Comparison of ENCODE assay signal across 8 mouse cellular contexts in the genomic region with DNA sequence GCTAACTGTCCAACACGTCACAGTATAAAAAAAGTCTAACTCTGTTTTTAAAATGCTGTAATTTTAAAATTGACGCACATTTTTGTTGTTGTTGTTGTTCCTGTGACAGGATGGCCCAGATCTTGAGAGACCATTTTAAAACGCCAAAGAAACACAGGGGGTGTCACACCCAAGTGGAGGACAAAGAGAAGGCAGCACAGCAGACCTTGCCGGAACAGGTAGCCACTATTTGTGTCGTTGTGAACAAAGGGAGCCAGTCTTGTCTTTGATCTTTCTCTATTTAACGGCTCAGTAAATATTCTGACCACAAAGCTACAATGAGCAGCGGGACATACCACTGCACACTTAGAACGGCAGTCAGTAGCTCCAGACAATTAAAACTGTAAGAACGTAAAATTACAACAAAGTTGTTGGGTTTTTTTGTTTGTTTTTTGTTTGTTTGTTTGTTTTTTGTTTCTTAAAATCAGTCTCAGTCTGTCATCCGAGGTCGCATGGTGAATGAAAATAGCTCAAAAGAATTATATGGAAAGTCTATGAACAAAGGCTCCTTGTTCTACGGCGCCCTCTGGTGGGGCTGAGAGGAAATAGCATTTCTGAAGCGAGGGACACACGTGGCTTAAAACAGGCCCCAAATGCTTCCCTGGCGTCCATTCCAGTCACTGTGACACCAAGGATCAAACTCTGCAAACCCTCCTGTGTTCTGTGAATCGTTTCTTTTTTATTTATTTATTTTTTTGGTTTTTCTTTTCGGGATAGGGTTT. TPM values are rescaled to one million over a fixed set of nuclear protein-coding genes. Genes with fewer than 3 reads are reported as not detected.
A peak's percentile ranks its signal among the peaks of the same experiment; 100 is the strongest.
DNase-seq lines count a peak whose midpoint lies in the region; ATAC-seq and TF ChIP-seq lines count a peak whose summit lies in the region.

No protein-coding gene starts in this region.

- peak overlapping the region; percentile 71 for H3K4me2 ChIP-seq in CH12.LX (ENCODE audit: insufficient read depth, low read depth, poor library complexity, severe bottlenecking)
- H3K4me2 ChIP-seq in forebrain, embryonic 14.5 days (ENCODE audit: low read length), result peak overlapping the region; percentile 72
- peak overlapping the region; percentile 56 for H3K4me2 ChIP-seq in neural tube, embryonic 15.5 days

- peak; percentile 83 for TF ChIP-seq RAD21 in CH12.LX (IDR thresholded peaks at IDR 0.05; ENCODE audit: low read depth, low read length)

- H3K27ac ChIP-seq in CH12.LX (ENCODE audit: insufficient read depth, low read depth), result no peak overlapping the region
- H3K27ac ChIP-seq in forebrain, embryonic 14.5 days (ENCODE audit: low read depth, low read length), result peak overlapping the region; percentile 93
- H3K27ac ChIP-seq in neural tube, embryonic 15.5 days (replicated peaks), result peak overlapping the region; percentile 92

- no peaks in the 10 kb centered on the region for H3K27me3 ChIP-seq in CH12.LX (replicated peaks)
- no peaks in the 10 kb centered on the region for H3K27me3 ChIP-seq in forebrain, embryonic 14.5 days (replicated peaks; ENCODE audit: control insufficient read depth, insufficient read depth, low read length)
- H3K27me3 ChIP-seq in neural tube, embryonic 15.5 days (replicated peaks), result no peaks in the 10 kb centered on the region

- H3K4me1 ChIP-seq in CH12.LX (ENCODE audit: control insufficient read depth in 1 of 2, insufficient read depth in 2 of 2), result peaks cover 0 to 25% of the 10 kb centered on the region in 2 experiments; a peak in 2 of 4 replicates
- peaks cover 38% of the 10 kb centered on the region for H3K4me1 ChIP-seq in forebrain, embryonic 14.5 days (ENCODE audit: control insufficient read depth, insufficient read depth, low read length)
- H3K4me1 ChIP-seq in neural tube, embryonic 15.5 days, result peaks cover 64% of the 10 kb centered on the region

- TF ChIP-seq EP300 in CH12.LX (IDR thresholded peaks at IDR 0.05; ENCODE audit: low read length), result no peak

- peak; percentile 30 for ATAC-seq in forebrain, embryonic 14.5 days
- ATAC-seq in neural tube, embryonic 15.5 days (ENCODE audit: low FRiP score), result no peak; the same call in 1 of the 2 replicates

- peak overlapping the region; percentile 21 to 50 (median 41) for H3K4me3 ChIP-seq in CH12.LX (replicated peaks in 1 of 3; ENCODE audit: low read depth in 2 of 3, low read length in 2 of 3, poor library complexity in 1 of 3)
- peak overlapping the region; percentile 32 for H3K4me3 ChIP-seq in forebrain, embryonic 14.5 days (ENCODE audit: low read depth, low read length)
- H3K4me3 ChIP-seq in neural tube, embryonic 15.5 days (replicated peaks), result peak overlapping the region; percentile 34

- WGBS in forebrain, embryonic 14.5 days, result under 1% methylated on average over 18 of the region's 18 CpGs
- WGBS in neural tube, embryonic 15.5 days, result under 1% methylated on average over 18 of the region's 18 CpGs

- H3K9ac ChIP-seq in CH12.LX (ENCODE audit: insufficient read depth, low read depth), result no peak overlapping the region
- peak overlapping the region; percentile 73 for H3K9ac ChIP-seq in forebrain, embryonic 14.5 days (ENCODE audit: low read length)
- H3K9ac ChIP-seq in neural tube, embryonic 15.5 days (replicated peaks), result peak overlapping the region; percentile 46

- H3K79me2 ChIP-seq in CH12.LX (replicated peaks; ENCODE audit: control insufficient read depth, extremely low read depth, insufficient read depth, poor library complexity, severe bottlenecking), result no peaks in the 10 kb centered on the region

- H3K9me3 ChIP-seq in CH12.LX (replicated peaks; ENCODE audit: low read length), result no peaks in the 10 kb centered on the region
- H3K9me3 ChIP-seq in forebrain, embryonic 14.5 days (replicated peaks; ENCODE audit: control insufficient read depth, low read length), result no peaks in the 10 kb centered on the region
- no peaks in the 10 kb centered on the region for H3K9me3 ChIP-seq in neural tube, embryonic 15.5 days (replicated peaks)

- TF ChIP-seq POLR2A in CH12.LX (IDR thresholded peaks at IDR 0.05; ENCODE audit: low read depth, low read length), result no peak

- in situ Hi-C loops in CH12.LX (cut with MboI; ENCODE audit: low pct_ligation_motif_present, low pct_unique_long_range_greater_than_20kb, low sequenced_read_pairs), result loop anchor here (5.0 to 10.0 kb wide), 3 partner anchors 58 to 175 kb away; partner anchors contain the start of genes Mpc1 and Sft2d1

- DNase-seq in CH12.LX (ENCODE audit: extremely low read depth), result peak; percentile 85
- DNase-seq in c-Kit-positive CD71-positive TER-119-negative erythroid progenitor cells, embryonic 14.5 days (ENCODE audit: low read depth), result peak; percentile 71
- DNase-seq in forebrain, embryonic 14.5 days (ENCODE audit: low spot score), result peak; percentile 92
- DNase-seq in heart, postnatal 14 days, result peak; percentile 75 to 83
- DNase-seq in layer of hippocampus, adult 11-12 months (ENCODE audit: low spot score), result peak; percentile 87
- peak; percentile 70 to 73 for DNase-seq in lung, adult 18-20 months
- peak; percentile 60 for DNase-seq in testis, postnatal 14 days (ENCODE audit: low spot score)

- intact Hi-C loops in heart, postnatal 14 days (cut with DNase I), result loop anchor here (1.0 to 5.0 kb wide), 2 partner anchors 60 to 108 kb away; partner anchors contain the start of gene Sft2d1

- peak; percentile 74 to 92 for TF ChIP-seq CTCF in CH12.LX (conservative IDR thresholded peaks at IDR 0.05 in 1 of 2, IDR thresholded peaks at IDR 0.05 in 1 of 2; ENCODE audit: low read depth in 2 of 2, low read length in 2 of 2)

- dilution Hi-C loops in CH12.LX (cut with MboI; ENCODE audit: extremely low pct_ligation_motif_present, extremely low pct_unique_long_range_greater_than_20kb, low sequenced_read_pairs), result no loop called here

- no peaks in the 10 kb centered on the region for H3K36me3 ChIP-seq in CH12.LX (replicated peaks in 1 of 2; ENCODE audit: control insufficient read depth in 1 of 2, insufficient read depth in 1 of 2, low read length in 1 of 2)
- H3K36me3 ChIP-seq in forebrain, embryonic 14.5 days (ENCODE audit: control insufficient read depth, insufficient read depth, low read length), result no peaks in the 10 kb centered on the region
- H3K36me3 ChIP-seq in neural tube, embryonic 15.5 days, result no peaks in the 10 kb centered on the region

TF ChIP-seq in CH12.LX, 34 proteins besides CTCF, POLR2A, EP300 and RAD21 (continues in another document):
- TF ChIP-seq NRF1 (IDR thresholded peaks at IDR 0.05; ENCODE audit: low read depth, low read length) (no peak), USF1 (IDR thresholded peaks at IDR 0.05; ENCODE audit: low read depth, low read length) (no peak; the same call in 1 of the 2 replicates), TBP (conservative IDR thresholded peaks at IDR 0.05; ENCODE audit: low read depth, low read length) (no peak), KAT2A (IDR thresholded peaks at IDR 0.05; ENCODE audit: insufficient replicate concordance, low read length) (no peak), UBTF (IDR thresholded peaks at IDR 0.05; ENCODE audit: low read depth, low read length) (no peak), ZKSCAN1 (IDR thresholded peaks at IDR 0.05; ENCODE audit: borderline replicate concordance, low read depth, low read length) (no peak), ETS1 (conservative IDR thresholded peaks at IDR 0.05; ENCODE audit: low read depth, low read length) (no peak), GABPA (IDR thresholded peaks at IDR 0.05; ENCODE audit: insufficient replicate concordance, low read depth, low read length) (no peak), SIN3A (IDR thresholded peaks at IDR 0.05; ENCODE audit: low read length) (no peak), MAZ (IDR thresholded peaks at IDR 0.05; ENCODE audit: low read depth, low read length) (no peak), MYC (IDR thresholded peaks at IDR 0.05; ENCODE audit: low read depth, low read length) (peak; percentile 99), JUN (IDR thresholded peaks at IDR 0.05; ENCODE audit: insufficient read depth, low read depth, low read length) (no peak), MXI1 (IDR thresholded peaks at IDR 0.05; ENCODE audit: low read depth, low read length) (peak; percentile 62; the same call in 1 of the 2 replicates), ZC3H11A (IDR thresholded peaks at IDR 0.05; ENCODE audit: low read depth, low read length) (peak; percentile 54), SMC3 (IDR thresholded peaks at IDR 0.05; ENCODE audit: low read depth, low read length) (peak; percentile 86), CHD2 (IDR thresholded peaks at IDR 0.05; ENCODE audit: low read length) (no peak), PAX5 (IDR thresholded peaks at IDR 0.05; ENCODE audit: low read length) (no peak), HCFC1 (IDR thresholded peaks at IDR 0.05; ENCODE audit: low read depth, low read length) (peak; percentile 11; the same call in 1 of the 2 replicates), USF2 (conservative IDR thresholded peaks at IDR 0.05; ENCODE audit: low read depth, low read length) (no peak), ZMIZ1 (IDR thresholded peaks at IDR 0.05; ENCODE audit: low read depth, low read length) (no peak), MEF2A (IDR thresholded peaks at IDR 0.05; ENCODE audit: borderline replicate concordance, low read depth, low read length) (0 out of 2 replicates have a peak, but pooled peaks have one; percentile 33), BHLHE40 (IDR thresholded peaks at IDR 0.05; ENCODE audit: low read depth, low read length) (peak; percentile 19; the same call in 1 of the 2 replicates), ZNF384 (IDR thresholded peaks at IDR 0.05; ENCODE audit: low read depth, low read length) (no peak), JUND (conservative IDR thresholded peaks at IDR 0.05; ENCODE audit: low read depth, low read length) (no peak), E2F4 (IDR thresholded peaks at IDR 0.05; ENCODE audit: insufficient replicate concordance, low read depth, low read length) (no peak), IRF4 (IDR thresholded peaks at IDR 0.05; ENCODE audit: low read depth, low read length) (no peak)

RNA-seq across cellular contexts. Expression of gene T2, which starts 16.7 kb away (rescaled TPM):
- total RNA-seq in CH12.LX (2012; rRNA removed) (not detected in 2 replicates), CH12.LX (2014; rRNA removed) (not detected in 2 replicates)
- not detected in 2 replicates for polyA plus RNA-seq in CH12.LX (2012; ENCODE audit: insufficient read length, low read depth)
- 0.35 and 0.51 TPM in 2 replicates for polyA plus RNA-seq in forebrain, embryonic 14.5 days (2014; fragmentation: Nextera tagmentation; extraction: Ambion mirVana)
- under 1 TPM; 0.26 to 0.27 TPM for total RNA-seq in heart, postnatal 14 days (2021)
- polyA plus RNA-seq in neural tube, embryonic 15.5 days (2015; fragmentation: Nextera tagmentation; extraction: Ambion mirVana), result 0.65 and 0.79 TPM in 2 replicates

RNA-seq across cellular contexts. Expression of gene Prr18, which starts 35.2 kb away (rescaled TPM):
- total RNA-seq in CH12.LX (2012; rRNA removed), result 0.08 TPM in 1 of 2 replicates, not detected in the other
- 0.07 and 0.12 TPM in 2 replicates for total RNA-seq in CH12.LX (2014; rRNA removed)
- 0.07 TPM in 1 of 2 replicates, not detected in the other for polyA plus RNA-seq in CH12.LX (2012; ENCODE audit: insufficient read length, low read depth)
- 9.7 and 10.8 TPM in 2 replicates for polyA plus RNA-seq in forebrain, embryonic 14.5 days (2014; fragmentation: Nextera tagmentation; extraction: Ambion mirVana)
- total RNA-seq in heart, postnatal 14 days (2021), result under 1 TPM; 0.24 to 0.69 TPM
- 13.8 and 18.4 TPM in 2 replicates for polyA plus RNA-seq in neural tube, embryonic 15.5 days (2015; fragmentation: Nextera tagmentation; extraction: Ambion mirVana)
